Mouse (Mus musculus) gastrocnemius, postnatal 14 days (tissue): ENCODE measurements around the gene Gsdme. TPM values are rescaled to one million over a fixed set of nuclear protein-coding genes. Genes with fewer than 3 reads are reported as not detected.
A peak's percentile ranks its signal among the peaks of the same experiment; 100 is the strongest.

Experiments used
- DNase-seq: peaks from one replicate; pipeline ENCODE4 v3.0.0; 2021; ENCODE audit warnings: mixed read lengths
- intact Hi-C: fragments of 180-260 bp; cut with DNase I; formaldehyde crosslinking; loops from one replicate; pipeline ENCODE4 v1.15.1; 2025; ENCODE audit warnings: low total_unique reads
- total RNA-seq, 2 experiments: library from RNA; stranded (reverse); gene quantifications; 2 replicates each; pipeline ENCODE4 v1.2.3; 2021

Gene Gsdme
- total RNA-seq, 2 experiments from 2014 or later: 0.66 to 1.7 TPM

- intact Hi-C loops: no loop called here
Observed at GRCm38 (mm10) chr6:50254723-50255184, 8.9 kb downstream of the Gsdme start.

DNA sequence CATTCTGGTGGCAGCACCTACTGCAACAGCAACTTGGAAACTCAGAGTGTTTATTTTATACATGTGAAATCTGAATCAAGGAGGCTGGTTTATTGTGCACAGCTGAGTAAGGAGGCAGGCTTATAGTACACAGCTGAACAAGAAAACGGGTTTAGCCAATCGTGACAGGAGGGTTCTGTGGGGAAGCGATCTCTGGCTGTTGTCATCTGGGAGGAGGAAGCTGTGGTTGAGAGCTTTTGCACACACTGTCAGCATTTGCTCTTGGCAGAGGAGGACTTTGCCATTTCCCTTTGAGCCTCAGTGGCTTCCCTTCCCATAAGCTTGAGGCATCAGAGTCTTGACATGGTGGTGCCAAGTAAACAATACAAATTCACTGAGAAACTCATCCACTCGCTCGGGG is 11.0 kb downstream of the Gsdme start:
- intact Hi-C loops: no loop called here
- no peak for DNase-seq

More at GRCm38 (mm10) chr6:50254723-50255184, 8.9 kb downstream of the Gsdme start:
- peak; percentile 61 for DNase-seq

DNA sequence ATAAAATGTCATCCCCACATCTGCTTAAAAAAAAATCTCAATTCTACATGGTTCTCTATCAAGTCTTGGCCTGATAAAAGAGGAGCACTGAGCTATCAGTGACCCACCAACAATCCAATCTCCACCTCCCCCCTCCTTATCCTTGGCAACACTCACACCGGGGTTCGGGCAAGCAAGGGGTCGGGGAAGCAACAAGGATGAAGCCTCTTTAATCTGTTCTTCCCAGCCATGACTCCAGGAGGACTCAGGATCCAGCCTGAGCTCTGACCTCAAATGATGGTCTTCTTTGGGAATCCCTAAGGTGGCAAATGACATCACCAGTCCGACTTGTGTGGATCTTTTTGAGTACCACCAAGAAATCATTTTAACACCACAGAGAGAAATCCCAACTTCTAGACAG is 15.9 kb downstream of the Gsdme start:
- intact Hi-C loops: no loop called here
- DNase-seq: no peak

DNA sequence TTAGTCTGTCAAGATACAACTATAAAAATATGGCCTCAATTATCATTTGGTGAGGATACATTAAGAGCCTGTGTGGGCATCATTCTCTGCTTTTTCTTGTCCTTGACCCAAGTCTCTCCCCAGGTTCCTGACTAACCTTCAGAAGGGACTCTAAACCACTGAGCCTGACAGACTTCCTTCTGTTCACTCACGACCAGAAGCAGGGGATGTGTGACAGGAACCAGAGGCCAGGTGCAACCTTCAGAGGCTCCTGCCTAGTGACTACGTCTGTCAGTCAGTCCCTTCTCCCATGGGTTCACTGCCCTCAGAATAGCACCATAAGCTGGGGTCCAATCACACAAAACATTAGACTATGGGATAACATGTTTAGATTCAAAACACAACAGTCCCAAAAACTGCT is 16.3 kb downstream of the Gsdme start:
- intact Hi-C loops: no loop called here

GRCm38 (mm10) chr6:50244967-50245366 is 18.7 kb downstream of the Gsdme start:
- no peak for DNase-seq
- intact Hi-C loops: no loop called here

More for the DNA sequence above, 16.3 kb downstream of the Gsdme start:
- no peak for DNase-seq

DNA sequence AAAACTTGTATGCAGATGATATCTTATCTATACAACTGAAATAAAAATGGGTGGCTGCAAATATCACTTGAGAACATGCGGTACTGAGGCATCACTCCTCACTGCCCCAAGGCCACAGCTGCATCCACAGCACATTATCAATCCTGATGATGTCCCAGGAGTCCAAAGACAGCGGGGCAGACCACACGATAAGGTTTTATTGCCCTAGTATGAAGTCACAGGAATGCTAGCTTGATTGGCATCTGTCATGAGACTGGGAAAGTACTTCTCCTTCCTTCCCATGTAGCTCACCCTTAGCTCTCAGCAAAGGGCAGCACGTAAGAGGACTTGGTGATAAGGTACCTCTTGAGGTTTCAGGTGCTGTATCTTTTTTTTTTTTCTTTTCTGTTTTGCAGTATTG is 19.5 kb downstream of the Gsdme start:
- intact Hi-C loops: no loop called here
- DNase-seq: no peak

- no peak for DNase-seq
- intact Hi-C loops: no loop called here
Observed at GRCm38 (mm10) chr6:50240437-50240836, 23.2 kb downstream of the Gsdme start.

DNA sequence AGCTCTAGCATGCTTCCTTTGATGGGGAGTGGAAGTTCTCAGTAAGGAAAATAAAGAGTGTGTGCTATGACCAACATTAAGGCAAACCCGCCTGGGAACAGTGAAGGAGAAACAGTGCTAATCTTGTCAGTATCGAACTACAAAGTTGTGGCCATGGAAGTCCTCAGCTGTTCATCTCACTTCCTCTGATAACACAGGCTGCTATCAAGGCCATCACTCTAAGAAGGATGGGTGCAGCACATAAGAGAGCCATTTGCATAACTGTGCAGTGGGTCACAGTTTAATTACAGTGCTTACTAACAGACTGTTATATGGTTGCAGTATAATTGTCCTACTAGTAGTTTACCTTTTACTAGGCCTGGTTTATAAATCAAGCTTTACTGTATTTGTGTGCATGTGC is 23.8 kb downstream of the Gsdme start:
- intact Hi-C loops: no loop called here
- DNase-seq: no peak

- no peak for DNase-seq
- intact Hi-C loops: no loop called here
Observed at GRCm38 (mm10) chr6:50237963-50238362, 25.7 kb downstream of the Gsdme start.

DNA sequence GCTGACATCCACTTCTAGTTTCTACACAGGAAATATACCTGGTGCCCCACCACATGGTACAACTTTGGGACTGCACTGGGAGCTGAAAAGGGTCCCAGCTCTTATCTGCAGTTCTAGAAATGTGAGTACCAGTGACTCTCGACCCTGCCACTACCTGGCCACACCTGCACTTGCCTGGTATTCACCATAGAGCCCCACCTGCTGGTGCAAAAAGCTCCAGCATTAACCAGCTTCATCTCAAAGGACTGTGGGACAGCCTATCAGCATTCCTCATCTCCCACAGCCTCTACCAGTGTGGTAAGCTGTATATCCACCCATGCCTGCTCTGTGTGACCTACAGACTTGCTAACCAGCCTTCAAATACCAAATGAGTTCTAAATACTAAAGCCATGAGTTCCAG is 30.7 kb downstream of the Gsdme start:
- DNase-seq: no peak
- intact Hi-C loops: no loop called here

GRCm38 (mm10) chr6:50231288-50231687 is 32.4 kb downstream of the Gsdme start:
- DNase-seq: no peak
- intact Hi-C loops: no loop called here

- no peak for DNase-seq
- intact Hi-C loops: no loop called here
Observed at GRCm38 (mm10) chr6:50228180-50228579, 35.5 kb downstream of the Gsdme start.

DNA sequence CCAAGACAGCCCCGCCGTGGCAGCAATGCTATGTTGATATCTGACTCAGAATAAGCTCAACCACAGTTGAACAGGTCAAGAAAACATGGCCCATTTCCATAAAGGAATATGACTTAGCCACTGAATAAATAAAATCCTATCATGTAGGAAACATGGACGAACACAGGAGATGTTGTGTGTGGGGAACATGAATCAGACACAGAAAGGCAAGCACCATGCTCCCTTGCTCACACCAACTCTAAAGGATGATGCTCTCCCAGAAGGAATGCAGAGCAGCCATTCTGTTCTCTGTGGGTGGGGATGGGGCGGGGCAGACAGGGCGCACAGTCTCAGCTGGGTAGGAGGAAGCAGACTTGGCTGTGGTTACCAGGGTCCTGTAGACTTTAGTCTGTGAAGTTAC is 38.4 kb downstream of the Gsdme start:
- no peak for DNase-seq
- intact Hi-C loops: no loop called here

DNA sequence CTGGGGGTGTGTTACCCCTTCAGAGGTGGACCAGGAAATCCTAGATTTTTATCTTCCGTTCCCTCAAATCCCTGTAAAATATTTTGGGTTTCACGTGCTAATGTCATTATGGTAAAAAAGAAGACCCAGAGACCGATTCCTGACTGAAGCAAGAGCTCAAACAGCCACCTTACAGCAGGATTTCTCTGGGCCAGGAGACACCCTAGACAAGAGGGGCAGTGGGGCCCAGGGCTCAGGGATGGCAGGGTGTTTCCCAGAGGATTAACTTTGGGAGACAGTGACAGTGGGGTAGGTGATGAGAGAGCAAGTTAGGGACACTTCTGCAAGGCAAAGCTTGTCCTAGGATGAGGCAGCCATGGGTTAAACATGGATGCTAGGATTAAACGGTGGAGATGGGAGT is 40.1 kb downstream of the Gsdme start:
- intact Hi-C loops: no loop called here
- DNase-seq: no peak

- no peak for DNase-seq
- intact Hi-C loops: no loop called here
Observed at GRCm38 (mm10) chr6:50222986-50223385, 40.7 kb downstream of the Gsdme start.

- DNase-seq: no peak
- intact Hi-C loops: no loop called here
Observed at GRCm38 (mm10) chr6:50222351-50222750, 41.3 kb downstream of the Gsdme start.

- intact Hi-C loops: no loop called here
- DNase-seq: peak; percentile 34
Observed at GRCm38 (mm10) chr6:50220863-50221262, 42.8 kb downstream of the Gsdme start.

DNA sequence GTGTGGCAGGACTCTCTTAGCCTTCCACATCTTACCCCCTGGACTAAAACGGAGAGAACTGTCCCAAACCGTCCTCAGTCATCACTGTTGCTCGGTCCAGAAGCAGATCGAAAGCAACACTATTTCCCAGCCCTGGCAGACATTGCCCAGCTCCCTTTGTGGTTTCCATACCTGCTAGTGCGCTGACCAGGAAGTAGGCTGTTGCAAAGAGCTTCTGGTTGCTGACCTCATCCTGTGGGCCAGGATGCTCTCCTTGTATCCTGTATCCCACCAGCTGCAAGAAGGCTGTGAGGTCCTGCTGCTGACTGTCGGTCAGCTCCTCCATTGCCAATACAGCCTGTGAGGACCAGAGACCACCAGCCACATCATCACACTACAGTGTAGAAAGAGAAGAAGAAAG is 44.6 kb downstream of the Gsdme start:
- DNase-seq: no peak
- intact Hi-C loops: no loop called here

DNA sequence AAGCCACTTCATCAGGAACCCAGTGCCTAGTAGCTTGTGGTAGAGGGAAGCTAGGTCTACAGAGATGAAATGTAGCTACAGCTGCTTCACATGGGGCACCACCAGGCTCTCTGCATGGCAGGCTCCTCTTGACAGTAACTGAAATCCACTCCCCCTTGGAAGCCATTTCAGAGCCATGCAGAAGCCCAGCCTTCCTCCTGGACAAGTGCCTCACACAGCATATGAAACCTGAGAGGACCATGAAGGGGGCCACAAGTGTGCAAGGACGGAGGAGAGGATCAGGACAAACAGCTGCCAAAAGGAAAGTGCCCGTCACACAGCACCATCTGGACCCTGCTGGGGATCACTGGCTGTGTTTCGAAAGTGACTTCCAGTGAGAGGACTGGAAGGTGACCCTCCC is 45.0 kb downstream of the Gsdme start:
- DNase-seq: no peak
- intact Hi-C loops: no loop called here

GRCm38 (mm10) chr6:50215986-50216385 is 47.7 kb downstream of the Gsdme start:
- DNase-seq: no peak
- intact Hi-C loops: no loop called here

DNA sequence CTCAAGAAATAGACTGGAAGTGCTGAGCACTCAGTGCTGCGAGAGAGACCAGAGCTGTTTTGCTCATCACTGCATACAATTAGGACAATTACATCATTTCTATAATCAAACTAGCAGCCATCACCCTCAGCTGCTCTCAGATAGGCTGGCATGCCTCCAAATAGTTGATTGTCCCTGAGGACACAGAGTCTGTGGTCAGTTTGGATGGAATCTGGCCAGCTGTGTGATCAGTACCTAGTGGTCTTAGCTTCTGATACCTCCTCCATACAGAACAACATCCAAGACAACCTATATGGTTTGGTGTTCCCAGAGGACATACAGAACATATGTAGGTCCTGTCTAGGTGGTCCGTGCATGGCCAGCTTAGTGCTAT is 48.3 kb downstream of the Gsdme start:
- DNase-seq: no peak
- intact Hi-C loops: no loop called here

DNA sequence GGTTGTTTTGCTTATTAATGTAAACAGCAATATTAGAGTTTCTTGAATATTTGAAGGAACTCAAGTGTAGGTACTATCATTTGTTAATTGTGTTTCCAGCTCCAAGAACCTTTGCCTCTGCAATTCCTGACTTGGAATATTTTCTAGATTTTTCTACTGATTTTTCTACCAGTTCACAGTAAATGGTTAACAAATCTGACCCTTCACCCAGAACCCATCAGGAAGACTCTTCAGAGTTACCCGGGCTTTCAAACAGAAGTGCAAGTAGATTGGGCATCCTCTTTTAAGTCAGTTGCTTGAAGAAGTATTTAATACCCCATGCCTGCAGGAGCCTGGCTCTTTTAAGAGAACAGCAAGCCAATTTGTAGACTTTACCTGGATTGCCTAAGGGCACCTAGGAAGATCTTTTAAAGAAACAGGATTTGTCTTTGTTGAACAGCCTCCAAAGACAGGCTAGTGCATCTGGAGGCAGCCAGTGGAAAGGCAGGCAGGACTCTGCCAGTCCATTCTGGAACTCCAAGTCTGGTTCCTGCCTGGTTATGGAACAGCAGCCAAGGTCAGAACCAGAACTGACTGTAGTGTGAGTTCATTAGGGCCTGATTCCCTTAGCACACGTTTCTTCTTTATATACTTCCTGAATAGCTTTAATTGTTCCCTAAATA is 48.8 kb downstream of the Gsdme start:
- no peak for DNase-seq
- intact Hi-C loops: no loop called here
